Mouse (Mus musculus) spleen, adult 12 weeks (tissue): ENCODE results near the gene Mfsd4b2.
"Not testable (repeated sequence)": the region's sequence is repeated elsewhere in the genome, so short reads cannot be mapped to it uniquely, and the experiment has no call there.

Experiments
- DNase-seq: peaks from one replicate; pipeline ENCODE4 v3.0.0; 2022; ENCODE audit warnings: low spot score

The Mfsd4b2 gene

DNA sequence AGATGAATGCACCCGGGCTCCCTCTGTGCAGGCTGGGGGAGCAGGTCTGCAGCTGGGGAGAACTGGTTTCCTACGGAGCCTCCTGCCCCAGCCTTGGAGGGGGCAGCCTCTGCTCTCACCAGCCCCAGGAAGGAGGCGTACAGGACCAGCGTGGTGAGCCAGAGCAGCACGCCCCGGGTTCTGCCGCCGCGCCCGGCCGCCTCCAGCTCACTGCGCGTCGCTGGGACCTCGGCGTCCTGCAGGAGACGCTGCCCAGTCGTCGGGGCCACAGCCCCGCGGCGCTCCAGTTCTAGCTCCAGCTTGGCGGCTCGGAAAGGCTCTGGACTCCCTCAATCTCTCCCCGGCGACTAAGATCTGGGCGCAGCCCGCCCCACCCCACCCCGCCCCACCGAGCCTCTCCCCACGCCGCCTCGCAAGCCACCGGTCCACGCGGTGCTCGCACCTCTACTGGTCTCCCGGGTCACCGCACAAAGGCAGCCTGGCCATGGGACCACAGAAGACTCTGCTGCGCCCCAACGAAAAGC is at the start of gene Mfsd4b2:
TSS of gene Mfsd4b2 (minus strand) at position 308 of the 524 bp plus-strand sequence.
- DNase-seq = no peak

DNA sequence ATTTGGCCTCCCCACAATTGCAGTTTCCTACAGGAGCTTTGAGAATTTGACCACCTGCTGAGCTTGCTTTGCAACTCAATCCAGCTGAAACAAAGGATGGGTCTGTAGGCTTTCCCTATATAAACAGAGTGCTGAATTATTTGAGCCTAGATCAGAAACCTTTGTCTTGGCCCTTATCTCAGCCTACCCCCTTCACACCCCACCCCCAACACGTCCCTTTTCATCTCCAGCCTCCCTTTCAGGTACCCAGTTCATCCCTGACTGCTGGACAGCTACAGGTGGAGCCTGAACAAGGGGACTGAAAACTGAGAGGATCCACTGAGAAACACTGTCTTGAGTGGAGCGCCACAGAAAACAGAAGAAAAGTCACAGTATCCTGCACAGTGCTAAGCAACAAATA is 49.0 kb upstream of the Mfsd4b2 start:
- no peak for DNase-seq

DNA sequence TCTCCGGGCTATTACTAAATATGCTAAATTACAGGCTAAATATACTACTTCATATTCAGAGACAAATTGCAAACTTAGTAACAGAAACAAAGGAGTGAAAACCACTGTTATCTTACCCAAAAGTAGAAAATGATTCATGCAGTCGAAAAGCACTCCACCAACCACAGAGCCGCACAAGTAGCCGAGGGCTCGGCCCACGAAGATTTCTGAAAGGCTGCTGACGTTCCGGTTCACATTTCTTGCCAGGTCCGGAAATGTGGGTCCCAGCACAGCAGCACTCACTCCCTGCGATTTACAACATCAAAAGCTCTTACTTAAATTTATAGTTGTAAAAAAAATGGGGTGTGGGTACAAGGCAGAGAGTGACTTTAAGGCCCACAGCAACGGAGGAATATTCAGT is 48.3 kb upstream of the Mfsd4b2 start:
- DNase-seq = no peak

DNA sequence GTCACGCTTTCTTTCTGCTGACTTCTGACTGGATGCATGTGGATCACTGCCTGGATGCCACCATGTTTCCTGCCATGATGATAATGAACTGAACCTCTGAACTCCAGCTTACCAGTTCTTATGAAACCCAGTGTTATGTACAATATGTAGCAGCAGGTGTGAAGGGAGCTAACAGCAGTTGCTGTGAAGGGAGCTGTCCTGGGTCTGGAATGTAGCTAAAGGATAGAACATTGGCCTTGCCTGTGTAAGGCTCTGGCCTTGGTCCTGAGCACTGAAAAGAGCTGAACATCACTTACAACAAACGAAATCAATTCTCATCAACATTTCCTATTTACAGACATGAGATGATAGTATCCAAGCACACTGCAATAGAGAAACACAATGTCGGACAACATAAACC is 40.8 kb upstream of the Mfsd4b2 start:
- no peak for DNase-seq

DNA sequence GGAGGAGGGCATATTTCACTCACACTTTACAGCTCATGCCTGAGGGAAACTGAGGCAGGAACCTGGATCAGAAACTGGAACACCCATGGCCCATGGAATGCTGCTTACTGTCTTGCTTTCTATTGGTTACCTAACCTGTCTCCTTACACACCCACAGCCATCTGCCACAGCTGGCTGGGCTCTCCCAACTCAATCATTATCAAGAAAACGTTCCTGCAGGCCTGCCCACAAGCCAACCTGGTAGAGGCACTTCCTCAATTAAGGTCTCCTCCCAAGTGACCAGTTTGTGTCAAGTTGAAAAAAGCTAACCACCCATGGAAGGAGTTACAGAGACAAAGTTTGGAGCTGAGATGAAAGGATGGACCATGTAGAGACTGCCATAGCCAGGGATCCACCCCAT is 35.2 kb upstream of the Mfsd4b2 start:
- DNase-seq = no peak

DNA sequence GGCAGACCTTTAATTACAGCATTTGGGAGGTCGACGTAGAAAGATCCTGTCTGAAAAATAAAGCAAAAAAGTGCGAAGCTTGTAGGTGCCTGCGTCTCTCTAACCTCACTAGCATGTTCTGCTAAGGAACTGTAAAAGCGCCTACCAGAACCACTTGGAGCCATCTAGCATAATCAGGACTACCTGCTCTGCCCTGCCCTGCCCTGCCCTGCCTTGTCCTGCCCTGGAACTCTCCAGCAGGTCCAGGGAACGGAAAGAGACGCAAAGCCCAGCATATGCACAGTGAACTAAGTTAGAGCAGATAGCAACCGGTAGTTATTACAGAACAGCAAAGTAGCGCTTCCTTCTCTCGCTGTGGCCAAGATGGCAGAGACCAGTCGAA is 33.7 kb upstream of the Mfsd4b2 start:
- DNase-seq = no peak

GRCm38 (mm10) chr10:39959761-39960440 is 33.2 kb upstream of the Mfsd4b2 start, which contains the start of gene Mfsd4b3:
Gene Mfsd4b3, minus strand, starts transcription at chr10:39960153.
- DNase-seq = peak; percentile 74

DNA sequence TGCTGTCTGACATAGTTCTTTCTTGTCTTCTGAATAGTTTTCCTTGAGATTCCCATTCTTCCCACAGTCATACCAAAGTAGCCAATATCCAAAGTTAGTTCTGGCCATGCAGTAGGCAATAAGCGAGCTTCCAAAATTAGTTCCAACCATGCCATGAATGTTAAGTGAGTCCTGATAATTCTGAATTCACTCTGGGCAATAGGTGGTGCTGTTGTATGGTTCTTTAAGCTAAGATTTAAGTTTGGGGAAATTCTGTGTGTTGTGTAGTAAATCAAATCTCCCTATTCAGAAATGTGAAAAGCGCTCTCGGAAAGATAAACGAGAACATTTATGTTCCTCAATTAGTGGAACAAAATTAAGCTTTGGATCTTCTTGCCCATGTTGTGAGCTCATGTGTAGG is 31.5 kb upstream of the Mfsd4b2 start:
- no peak for DNase-seq

DNA sequence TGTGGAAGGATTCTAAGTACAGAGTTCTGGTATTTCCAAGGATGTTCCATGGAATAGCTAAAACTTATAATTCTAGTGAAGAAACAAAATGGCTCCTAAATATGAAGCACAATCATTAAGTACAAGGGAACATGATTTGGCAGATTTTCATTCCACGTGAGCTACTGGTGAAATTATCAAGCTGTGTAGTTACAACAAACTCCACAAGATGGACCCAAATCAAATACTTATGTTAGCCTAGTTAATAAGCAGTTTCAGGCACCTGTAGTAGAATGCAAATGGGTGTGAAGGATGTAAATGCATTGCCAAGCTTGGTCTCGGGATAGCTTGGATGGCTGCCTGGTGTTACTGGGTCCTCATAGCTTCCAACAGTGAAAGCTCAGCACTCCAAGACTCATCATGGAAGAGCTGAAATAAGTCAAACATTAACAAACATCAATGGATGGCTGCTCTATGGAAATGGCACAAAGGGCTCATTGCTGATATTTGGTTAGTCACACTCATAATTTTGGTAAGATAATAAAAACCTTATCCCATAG is 29.7 kb upstream of the Mfsd4b2 start:
- DNase-seq = no peak

DNA sequence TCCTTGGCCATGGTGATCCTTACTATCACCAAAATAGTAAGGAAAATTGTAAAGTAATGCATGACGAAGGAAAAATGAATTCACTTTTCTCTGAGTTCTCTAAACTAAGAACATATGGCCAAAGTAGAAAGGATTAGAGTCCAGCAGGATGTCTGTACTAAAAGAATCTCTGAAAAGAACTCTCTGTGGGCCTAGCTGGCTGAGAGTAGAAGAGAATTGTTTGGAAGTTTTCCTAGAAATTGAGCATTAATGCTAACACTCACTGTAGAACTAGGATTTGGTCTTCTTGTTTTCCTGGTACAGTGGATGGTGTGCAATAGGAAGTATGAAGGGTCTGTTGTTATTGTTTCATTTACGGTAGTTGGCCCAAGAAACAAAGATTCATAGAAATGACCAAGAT is 28.4 kb upstream of the Mfsd4b2 start:
- DNase-seq = no peak

GRCm38 (mm10) chr10:39949377-39949954 is 22.7 kb upstream of the Mfsd4b2 start:
- no peak for DNase-seq

- DNase-seq = not testable (repeated sequence)
Observed at GRCm38 (mm10) chr10:39947195-39947594, 20.5 kb upstream of the Mfsd4b2 start.

- no peak for DNase-seq
Observed at GRCm38 (mm10) chr10:39936553-39936952, 9.8 kb upstream of the Mfsd4b2 start.

GRCm38 (mm10) chr10:39924556-39924955 is 2.2 kb downstream of the Mfsd4b2 start:
- DNase-seq = not testable (repeated sequence)

DNA sequence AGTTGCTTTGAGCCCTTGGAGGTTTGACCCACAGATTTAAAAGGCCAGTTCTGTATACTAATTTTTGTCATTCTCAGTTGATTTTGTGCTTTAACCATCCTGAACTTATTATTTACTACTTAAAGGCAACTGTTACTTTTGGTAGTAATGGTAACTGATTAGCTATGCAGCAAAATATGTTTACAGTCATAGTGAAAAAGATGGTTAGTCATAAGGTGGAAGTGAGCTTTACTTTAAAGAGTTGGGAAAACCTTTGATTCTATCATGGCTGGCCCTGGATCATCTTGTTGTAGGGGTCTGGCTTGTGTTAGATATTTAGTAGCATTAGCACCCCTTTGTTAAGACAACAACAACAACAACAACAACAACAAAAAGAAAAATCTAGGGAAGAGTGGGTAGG is 14.1 kb downstream of the Mfsd4b2 start:
- DNase-seq = no peak

- no peak for DNase-seq
Observed at GRCm38 (mm10) chr10:39908768-39909441, 17.8 kb downstream of the Mfsd4b2 start.

DNA sequence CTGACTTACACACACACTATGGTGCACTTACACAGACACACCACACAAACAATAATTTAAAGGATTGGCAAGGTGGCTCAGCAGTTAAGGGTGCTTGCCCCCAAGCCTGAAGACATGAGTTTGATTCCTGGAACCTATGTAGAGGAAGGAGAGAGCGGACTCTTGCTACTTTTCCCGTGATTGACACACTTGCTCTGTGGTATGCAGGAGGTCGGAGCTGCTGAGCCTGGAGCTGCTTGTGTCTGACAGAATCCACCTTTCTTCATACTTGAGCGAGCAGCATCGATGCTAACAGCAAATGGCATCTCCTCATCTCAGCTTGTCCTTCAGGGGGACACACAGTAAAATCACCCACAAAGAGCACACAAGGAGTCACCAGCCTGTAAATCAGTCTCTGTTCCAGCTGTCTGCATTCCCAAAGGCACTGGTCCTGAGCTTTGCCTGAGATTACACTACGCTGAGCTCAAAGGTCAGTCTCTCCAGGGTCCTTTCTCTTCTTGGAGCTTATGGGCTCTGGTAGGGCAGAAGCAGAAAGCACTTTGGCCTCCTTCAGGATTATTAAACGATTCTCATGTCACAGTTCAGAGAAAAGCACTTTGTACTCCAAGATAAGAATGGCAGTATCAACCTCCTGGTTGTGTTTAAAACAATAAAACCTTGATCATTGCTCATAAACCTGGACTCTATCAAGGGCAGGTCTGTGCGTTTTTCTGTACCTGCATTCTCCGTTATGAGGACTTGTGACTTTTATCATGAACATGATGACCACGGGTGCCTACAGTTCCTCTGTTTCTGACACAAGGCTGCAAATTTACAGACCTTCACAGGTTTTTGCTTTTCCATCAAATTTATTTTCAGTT is 19.7 kb downstream of the Mfsd4b2 start:
- DNase-seq = no peak

- DNase-seq = no peak
Observed at GRCm38 (mm10) chr10:39904191-39904590, 22.5 kb downstream of the Mfsd4b2 start.

- DNase-seq = peak; percentile 69
Observed at GRCm38 (mm10) chr10:39898874-39899371, 27.8 kb downstream of the Mfsd4b2 start, which contains the start of gene Mfsd4b4. Gene Mfsd4b4, minus strand, starts transcription at chr10:39899238.

- no peak for DNase-seq
Observed at GRCm38 (mm10) chr10:39896503-39896902, 30.2 kb downstream of the Mfsd4b2 start.
